8 mouse cellular contexts compared by ENCODE assay signal in genomic region chr5:81020281-81021005, GRCm38 (mm10). TPM values are rescaled to one million over a fixed set of nuclear protein-coding genes. Genes with fewer than 3 reads are reported as not detected.
DNase-seq lines count a peak whose midpoint lies in the region; ATAC-seq lines count a peak whose summit lies in the region.

No protein-coding gene starts in this region.

- H3K9ac ChIP-seq in hindbrain, embryonic 13.5 days = peak overlapping the region; percentile 96

- peak overlapping the region; percentile 81 for H3K4me2 ChIP-seq in hindbrain, embryonic 13.5 days

- no peaks in the 10 kb centered on the region for H3K9me3 ChIP-seq in hindbrain, embryonic 13.5 days

- peak; percentile 65 for DNase-seq in adrenal gland, postnatal 10 days
- DNase-seq in cerebellum, postnatal 10 days = peak; percentile 83
- DNase-seq in frontal cortex, postnatal 10 days (ENCODE audit: low spot score in 2 of 2) = peak; percentile 50 to 63
- peak; percentile 23 to 65 for DNase-seq in left cerebral cortex, adult 9 months (ENCODE audit: low spot score in 2 of 2)
- DNase-seq in lung, postnatal 36 days = peak; percentile 48
- DNase-seq in right cerebral cortex, postnatal 10 days (ENCODE audit: low spot score in 2 of 2) = peak; percentile 80 to 86

- ATAC-seq in hindbrain, embryonic 13.5 days (ENCODE audit: low FRiP score) = peak; percentile 44
- ATAC-seq in inflammation-experienced regulatory T-cells, adult 6 months = no peak

- peak overlapping the region; percentile 100 for H3K27ac ChIP-seq in hindbrain, embryonic 13.5 days

- H3K36me3 ChIP-seq in hindbrain, embryonic 13.5 days = no peaks in the 10 kb centered on the region

- H3K4me3 ChIP-seq in hindbrain, embryonic 13.5 days = peak overlapping the region; percentile 91

- H3K27me3 ChIP-seq in hindbrain, embryonic 13.5 days = no peaks in the 10 kb centered on the region

- 1% methylated on average over 62 of the region's 67 CpGs for WGBS in hindbrain, embryonic 13.5 days

- peaks cover 24% of the 10 kb centered on the region for H3K4me1 ChIP-seq in hindbrain, embryonic 13.5 days (replicated peaks)

RNA-seq across cellular contexts. Expression of gene Adgrl3, which starts 0.5 kb away (rescaled TPM):
- 10 to 100 TPM in 1 of 2 experiments, 1 to 10 TPM in 1; 8.8 to 17.0 TPM for total RNA-seq in adrenal gland, postnatal 10 days (2021)
- 64.6 and 65.5 TPM in 2 replicates for polyA plus RNA-seq in hindbrain, embryonic 13.5 days (2015; fragmentation: Nextera tagmentation; extraction: Ambion mirVana)
- under 1 TPM in 1 of 3 experiments, not detected in 2; 0.96 TPM for polyA plus RNA-seq in inflammation-experienced regulatory T-cells, adult 6 months (2017; shearing (Covaris generic))

Comparison
In these comparisons a context has a peak if more than half of its experiments do, and no peak if none do; other contexts are left out.
1. RNA of gene Adgrl3, which starts 0.5 kb away (polyA plus RNA-seq): 64.6 to 65.5 TPM in hindbrain, embryonic 13.5 days; 0.96 TPM in inflammation-experienced regulatory T-cells, adult 6 months; every median in the first group is over 10 times any median in the second.
2. Peak in every context shown above with its lines, with median percentiles within 50 percentile points of each other: DNase-seq.